Comparison of ENCODE assay signal across 11 mouse cellular contexts in genomic region chrX:107160496-107160895, GRCm38 (mm10). TPM values are rescaled to one million over a fixed set of nuclear protein-coding genes. Genes with fewer than 3 reads are reported as not detected.
A peak's percentile ranks its signal among the peaks of the same experiment; 100 is the strongest.
DNase-seq lines count a peak whose midpoint lies in the region; ATAC-seq and TF ChIP-seq lines count a peak whose summit lies in the region.
"Had no signal": no experiment of that assay in that cellular context is flagged by ENCODE, and none has a peak within 500 bp of the region (broad histone marks: within the 10 kb centered on the region; RNA-seq: fewer than 3 reads in every experiment).

No protein-coding gene starts in this region.

- H3K27me3 ChIP-seq in intestine, postnatal 0 days (replicated peaks; ENCODE audit: control insufficient read depth, insufficient read depth, low read length): no peaks in the 10 kb centered on the region
- no peaks in the 10 kb centered on the region for H3K27me3 ChIP-seq in intestine, embryonic 16.5 days (replicated peaks; ENCODE audit: control insufficient read depth, insufficient read depth, low read length)
- H3K27me3 ChIP-seq in lung, postnatal 0 days (replicated peaks; ENCODE audit: insufficient read depth, low read length): no peaks in the 10 kb centered on the region
- H3K27me3 ChIP-seq: liver, embryonic 13.5 days; midbrain, embryonic 15.5 days had no signal

- H3K36me3 ChIP-seq in intestine, postnatal 0 days (ENCODE audit: control insufficient read depth, insufficient read depth): no peaks in the 10 kb centered on the region
- H3K36me3 ChIP-seq in intestine, embryonic 16.5 days (ENCODE audit: control insufficient read depth, insufficient read depth, low read length): no peaks in the 10 kb centered on the region
- H3K36me3 ChIP-seq in lung, postnatal 0 days (ENCODE audit: insufficient read depth, low read length): no peaks in the 10 kb centered on the region
- H3K36me3 ChIP-seq: liver, embryonic 13.5 days; midbrain, embryonic 15.5 days had no signal

- TF ChIP-seq CTCF in intestine, postnatal 0 days (IDR thresholded peaks at IDR 0.05; ENCODE audit: low read depth): peak; percentile 44; the same call in 1 of the 2 replicates
- TF ChIP-seq CTCF in lung, postnatal 0 days (IDR thresholded peaks at IDR 0.05): peak; percentile 62

- DNase-seq in lung, postnatal 0 days (ENCODE audit: low spot score): peak; percentile 14
- DNase-seq in lung, postnatal 14 days: no peak
- DNase-seq in induced T-regulatory cell, adult 2 months (ENCODE audit: low read depth): peak; percentile 30
- DNase-seq in thymus, postnatal 36 days: peak; percentile 16 to 24
- no peak for DNase-seq in gastrocnemius, postnatal 4 days (ENCODE audit: low spot score in 2 of 2)
- no peak for DNase-seq in frontal cortex, postnatal 25 days (ENCODE audit: low spot score in 2 of 2)
- DNase-seq: heart, postnatal 36 days; liver, embryonic 13.5 days had no signal

- no peak overlapping the region for H3K4me3 ChIP-seq in intestine, postnatal 0 days (ENCODE audit: low read depth, low read length)
- no peak overlapping the region for H3K4me3 ChIP-seq in intestine, embryonic 16.5 days (ENCODE audit: low read length)
- H3K4me3 ChIP-seq in lung, postnatal 0 days (ENCODE audit: low read depth, low read length): no peak overlapping the region
- H3K4me3 ChIP-seq: liver, embryonic 13.5 days; midbrain, embryonic 15.5 days had no signal

- H3K4me2 ChIP-seq in intestine, postnatal 0 days (replicated peaks; ENCODE audit: low read depth): no peak overlapping the region
- H3K4me2 ChIP-seq in intestine, embryonic 16.5 days (ENCODE audit: low read depth, low read length): no peak overlapping the region
- no peak overlapping the region for H3K4me2 ChIP-seq in lung, postnatal 0 days (replicated peaks; ENCODE audit: low read depth, low read length)
- H3K4me2 ChIP-seq: liver, embryonic 13.5 days; midbrain, embryonic 15.5 days had no signal

- no peaks in the 10 kb centered on the region for H3K9me3 ChIP-seq in intestine, postnatal 0 days (ENCODE audit: control insufficient read depth)
- no peaks in the 10 kb centered on the region for H3K9me3 ChIP-seq in intestine, embryonic 16.5 days (ENCODE audit: control insufficient read depth, low read length)
- no peaks in the 10 kb centered on the region for H3K9me3 ChIP-seq in lung, postnatal 0 days (ENCODE audit: low read length)
- H3K9me3 ChIP-seq: liver, embryonic 13.5 days; midbrain, embryonic 15.5 days had no signal

- H3K9ac ChIP-seq in intestine, postnatal 0 days (ENCODE audit: low read depth, low read length): no peak overlapping the region
- H3K9ac ChIP-seq in intestine, embryonic 16.5 days (ENCODE audit: low read depth, low read length): no peak overlapping the region
- no peak overlapping the region for H3K9ac ChIP-seq in lung, postnatal 0 days (replicated peaks; ENCODE audit: low read depth)
- H3K9ac ChIP-seq: liver, embryonic 13.5 days; midbrain, embryonic 15.5 days had no signal

- H3K27ac ChIP-seq in intestine, postnatal 0 days (ENCODE audit: low read depth, low read length): no peak overlapping the region
- H3K27ac ChIP-seq in intestine, embryonic 16.5 days (ENCODE audit: low read length): no peak overlapping the region
- H3K27ac ChIP-seq in lung, postnatal 0 days (ENCODE audit: low read length): no peak overlapping the region
- H3K27ac ChIP-seq: liver, embryonic 13.5 days; midbrain, embryonic 15.5 days had no signal

- TF ChIP-seq EP300 in lung, postnatal 0 days (IDR thresholded peaks at IDR 0.05): no peak

- no peaks in the 10 kb centered on the region for H3K4me1 ChIP-seq in intestine, postnatal 0 days (replicated peaks; ENCODE audit: control insufficient read depth, insufficient read depth, low read length)
- H3K4me1 ChIP-seq in intestine, embryonic 16.5 days (ENCODE audit: control insufficient read depth, insufficient read depth, low read length): no peaks in the 10 kb centered on the region
- no peaks in the 10 kb centered on the region for H3K4me1 ChIP-seq in lung, postnatal 0 days (ENCODE audit: insufficient read depth, low read depth, low read length)
- H3K4me1 ChIP-seq: liver, embryonic 13.5 days; midbrain, embryonic 15.5 days had no signal

- ATAC-seq in intestine, postnatal 0 days: no peak
- no peak for ATAC-seq in intestine, embryonic 16.5 days
- ATAC-seq in lung, postnatal 0 days: 0 out of 2 replicates have a peak, but pooled peaks have one; percentile 30
- ATAC-seq: midbrain, embryonic 15.5 days had no signal

RNA-seq across cellular contexts. Expression of gene P2ry10b, which starts 11.8 kb away (rescaled TPM):
- polyA plus RNA-seq in intestine, postnatal 0 days (2015; fragmentation: Nextera tagmentation; extraction: Ambion mirVana): 0.18 and 0.31 TPM in 2 replicates
- polyA plus RNA-seq in intestine, embryonic 16.5 days (2015; fragmentation: Nextera tagmentation; extraction: Ambion mirVana): 0.51 and 0.62 TPM in 2 replicates
- 1.4 and 1.5 TPM in 2 replicates for polyA plus RNA-seq in lung, postnatal 0 days (2015; fragmentation: Nextera tagmentation; extraction: Ambion mirVana)
- total RNA-seq in gastrocnemius, postnatal 4 days (2021): 1 to 10 TPM; 3.0 to 3.3 TPM

Comparison
In these comparisons a context has a peak if more than half of its experiments do, and no peak if none do; other contexts are left out.
1. DNase-seq: peak in lung, postnatal 0 days (single experiment), induced T-regulatory cell, adult 2 months (single experiment) and thymus, postnatal 36 days (2 of 2); none in lung, postnatal 14 days (single experiment), gastrocnemius, postnatal 4 days (0 of 2) and frontal cortex, postnatal 25 days (0 of 2).